ENCODE assay signal across 13 mouse cellular contexts in genomic region chr4:97381084-97381483, GRCm38 (mm10).
DNase-seq lines count a peak whose midpoint lies in the region; ATAC-seq and TF ChIP-seq lines count a peak whose summit lies in the region.
"Had no signal": no experiment of that assay in that cellular context is flagged by ENCODE, and none has a peak within 500 bp of the region (broad histone marks: within the 10 kb centered on the region; RNA-seq: fewer than 3 reads in every experiment).

No protein-coding gene starts in this region.

- no peaks in the 10 kb centered on the region for H3K9me3 ChIP-seq in limb, embryonic 14.5 days (ENCODE audit: control insufficient read depth, low read length)
- H3K9me3 ChIP-seq: embryonic facial prominence, embryonic 12.5 days; heart, embryonic 13.5 days; neural tube, embryonic 13.5 days had no signal

- H3K27me3 ChIP-seq in limb, embryonic 14.5 days (ENCODE audit: control insufficient read depth, insufficient read depth, low read length) = no peaks in the 10 kb centered on the region
- H3K27me3 ChIP-seq: embryonic facial prominence, embryonic 12.5 days; heart, embryonic 13.5 days; neural tube, embryonic 13.5 days had no signal

- no peak overlapping the region for H3K27ac ChIP-seq in limb, embryonic 14.5 days (replicated peaks; ENCODE audit: low read depth, low read length)
- H3K27ac ChIP-seq: heart, embryonic 13.5 days; neural tube, embryonic 13.5 days had no signal

- peak; percentile 47 for ATAC-seq in limb, embryonic 14.5 days (ENCODE audit: low FRiP score, low read depth)
- no peak for ATAC-seq in inflammation-experienced regulatory T-cells, adult 6 months

- WGBS in limb, embryonic 14.5 days = 26% methylated on average over 3 of the region's 3 CpGs

- no peak overlapping the region for H3K4me2 ChIP-seq in limb, embryonic 14.5 days (replicated peaks; ENCODE audit: low read depth, low read length, severe bottlenecking)
- H3K4me2 ChIP-seq: embryonic facial prominence, embryonic 12.5 days; heart, embryonic 13.5 days; neural tube, embryonic 13.5 days had no signal

- H3K4me3 ChIP-seq in limb, embryonic 14.5 days (replicated peaks; ENCODE audit: low read length) = no peak overlapping the region
- H3K4me3 ChIP-seq: embryonic facial prominence, embryonic 12.5 days; heart, embryonic 13.5 days; neural tube, embryonic 13.5 days had no signal

- H3K9ac ChIP-seq in limb, embryonic 14.5 days (ENCODE audit: low read depth, low read length, severe bottlenecking) = no peak overlapping the region
- H3K9ac ChIP-seq: embryonic facial prominence, embryonic 12.5 days; heart, embryonic 13.5 days; neural tube, embryonic 13.5 days had no signal

- no peak for TF ChIP-seq POLR2A in limb, embryonic 14.5 days (IDR thresholded peaks at IDR 0.05; ENCODE audit: borderline replicate concordance, extremely low read depth, insufficient read depth, insufficient read length)

- H3K4me1 ChIP-seq in limb, embryonic 14.5 days (ENCODE audit: control insufficient read depth, insufficient read depth, low read length) = peaks cover 4% of the 10 kb centered on the region

- H3K36me3 ChIP-seq in limb, embryonic 14.5 days (ENCODE audit: control insufficient read depth, insufficient read depth, low read length) = no peaks in the 10 kb centered on the region
- H3K36me3 ChIP-seq: embryonic facial prominence, embryonic 12.5 days; heart, embryonic 13.5 days; neural tube, embryonic 13.5 days had no signal

- peak; percentile 2 for DNase-seq in adrenal gland, postnatal 10 days
- DNase-seq in adrenal gland, adult (ENCODE audit: inconsistent age in 2 of 2, low spot score in 1 of 2) = no peak
- DNase-seq in urinary bladder, postnatal 14 days (ENCODE audit: low spot score) = peak; percentile 6
- no peak for DNase-seq in urinary bladder, postnatal 25 days (ENCODE audit: low spot score)
- DNase-seq in limb, embryonic 14.5 days (ENCODE audit: low spot score) = peak; percentile 89
- no peak for DNase-seq in ovary, postnatal 36 days (ENCODE audit: low spot score)
- DNase-seq in thymus, postnatal 10 days (ENCODE audit: low spot score in 2 of 2) = no peak
- DNase-seq: adrenal gland, adult 2 months; thymus, adult 2 months had no signal

Comparison
In these comparisons a context has a peak if more than half of its experiments do, and no peak if none do; other contexts are left out.
1. DNase-seq: peak in adrenal gland, postnatal 10 days (single experiment), urinary bladder, postnatal 14 days (single experiment) and limb, embryonic 14.5 days (single experiment); none in adrenal gland, adult (0 of 2), urinary bladder, postnatal 25 days (single experiment), ovary, postnatal 36 days (single experiment) and thymus, postnatal 10 days (0 of 2).